Mouse (Mus musculus) layer of hippocampus, adult 6 months (tissue): ENCODE measurements around the gene Saa4. TPM values are rescaled to one million over a fixed set of nuclear protein-coding genes. Genes with fewer than 3 reads are reported as not detected.

Experiments used
- long read RNA-seq, 2 experiments: library from polyadenylated mRNA; unstranded; transcript quantifications; one replicate each; pipeline ENCODE4 v2.0.0; 2019 to 2020
- polyA plus RNA-seq: library from polyadenylated mRNA; unstranded; fragments of <200 nt; fragmentation: Nextera tagmentation; gene quantifications from 2 replicates; pipeline ENCODE4 v1.2.3, GENCODE M21; 2021

Saa4 gene
- polyA plus RNA-seq, result not detected in 2 replicates
- long read RNA-seq, experiment 1, result 0 reads
- long read RNA-seq, experiment 2, result 0 reads

GRCm38 (mm10) chr7:46732458-46732857, at the start of gene Saa4:
Gene Saa4, minus strand, starts transcription at chr7:46732603.

DNA sequence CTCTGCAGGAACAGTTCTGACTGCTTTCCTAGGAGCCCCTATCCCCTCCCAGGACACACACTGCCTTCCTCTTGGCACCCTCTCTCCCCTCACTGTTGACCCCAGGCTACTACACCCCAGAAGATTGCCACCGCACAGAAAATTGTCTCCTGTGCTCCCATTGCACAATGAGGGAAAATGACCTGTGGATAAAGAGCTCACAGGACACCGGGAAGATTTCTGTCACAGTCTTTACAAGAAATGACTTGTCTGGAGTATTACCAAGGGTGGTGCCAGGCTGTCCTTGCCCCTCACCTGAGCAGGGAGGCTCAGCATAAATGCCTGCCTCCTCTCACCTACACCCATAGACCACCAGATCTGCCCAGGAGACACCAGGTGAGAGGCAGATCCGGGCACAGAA, 19.1 kb upstream of the Saa4 start, which contains the start of gene Saa2:
Gene Saa2 (plus strand): TSS at position 301 of the 400 bp plus-strand sequence.

GRCm38 (mm10) chr7:46742880-46743279, 10.5 kb upstream of the Saa4 start, which contains the start of gene Saa1:
Gene Saa1, minus strand, starts transcription at chr7:46742980.

DNA sequence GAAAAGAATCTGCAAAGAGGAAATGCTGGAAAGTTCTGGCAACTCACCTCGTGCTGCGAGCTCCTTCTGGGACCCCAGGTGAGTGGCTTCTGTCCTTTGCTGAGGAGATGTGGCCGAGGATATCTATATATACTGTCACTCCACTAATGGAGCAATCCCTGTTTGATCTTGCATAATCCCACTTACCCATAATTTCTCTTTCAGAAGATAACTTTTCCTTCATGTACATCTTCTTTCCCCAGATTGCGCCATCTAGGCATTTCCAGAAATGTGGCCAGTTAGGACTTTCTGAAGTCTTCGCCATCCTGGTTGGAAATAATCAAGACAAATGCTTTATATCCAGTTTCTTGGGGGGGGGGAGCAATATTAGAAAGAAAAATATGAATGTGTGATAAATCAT, 16.8 kb downstream of the Saa4 start, which contains the start of gene Saa3:
Gene Saa3 (minus strand): TSS at position 101 of the 400 bp plus-strand sequence.

DNA sequence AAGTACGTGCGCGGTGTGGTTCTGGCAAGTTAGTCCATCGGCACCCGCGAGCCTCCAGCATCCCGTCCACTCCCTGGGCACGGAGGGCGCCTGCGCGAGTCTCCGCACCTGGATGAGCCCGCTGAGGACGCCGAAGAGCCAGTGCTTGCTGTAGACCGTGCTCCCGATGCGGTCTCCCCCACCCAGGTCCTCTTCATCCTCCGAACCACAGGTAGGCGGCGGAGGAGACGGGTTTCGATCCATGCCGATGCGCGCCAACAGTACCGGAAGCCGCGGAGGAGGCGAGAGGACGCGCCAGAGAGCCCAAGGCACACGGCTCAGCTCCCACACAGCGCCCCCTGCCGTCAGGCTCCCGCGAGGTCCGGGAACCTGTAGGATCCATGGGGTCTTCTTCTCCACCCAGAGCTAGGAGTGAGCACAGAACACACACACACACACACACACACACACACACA, 22.0 kb downstream of the Saa4 start, which contains the start of gene Saal1:
Gene Saal1 (minus strand): TSS at position 291 of the 455 bp plus-strand sequence.

Other genes with a start within 250 kb of the Saa4 start
- gene Sergef, start 92.8 kb downstream of the Saa4 start, polyA plus RNA-seq, result 32.6 and 34.1 TPM in 2 replicates
- 0.34 and 0.64 TPM in 2 replicates for gene Tph1, start 60.1 kb downstream of the Saa4 start, polyA plus RNA-seq
- 9.9 and 11.1 TPM in 2 replicates for gene Saal1, start 21.9 kb downstream of the Saa4 start, polyA plus RNA-seq
- gene Saa3, start 16.9 kb downstream of the Saa4 start, polyA plus RNA-seq, result not detected in 2 replicates
- gene Saa1, start 10.4 kb upstream of the Saa4 start, polyA plus RNA-seq, result 0.19 and 0.28 TPM in 2 replicates
- gene Saa2, start 19.2 kb upstream of the Saa4 start, polyA plus RNA-seq, result 0.53 TPM in 1 of 2 replicates, not detected in the other
- gene Hps5, start 63.5 kb upstream of the Saa4 start, polyA plus RNA-seq, result 3.3 and 4.4 TPM in 2 replicates
- 14.6 and 17.1 TPM in 2 replicates for gene Gtf2h1, start 63.5 kb upstream of the Saa4 start, polyA plus RNA-seq
- gene Ldha, start 108.9 kb upstream of the Saa4 start, polyA plus RNA-seq, result 957 and 989 TPM in 2 replicates
- not detected in 2 replicates for gene Ldhc, start 128.6 kb upstream of the Saa4 start, polyA plus RNA-seq
- gene Tsg101, start 187.4 kb upstream of the Saa4 start, polyA plus RNA-seq, result 239 and 241 TPM in 2 replicates
- gene Uevld, start 225.9 kb upstream of the Saa4 start, polyA plus RNA-seq, result 3.5 and 3.6 TPM in 2 replicates